Mouse (Mus musculus) heart, embryonic 10.5 days (tissue): ENCODE measurements around the gene Adam12. TPM values are rescaled to one million over a fixed set of nuclear protein-coding genes. Genes with fewer than 3 reads are reported as not detected.

ENCODE experiments used
- DNase-seq: peaks from one replicate; pipeline ENCODE4 v3.0.0-alpha.2; 2017; ENCODE audit warnings: low spot score
- H3K27ac ChIP-seq: fragments of 300-500 bp; sonication (generic); 2 replicates; pipeline ENCODE4 v1.5.1; 2016; ENCODE audit warnings: mild to moderate bottlenecking
- H3K27me3 ChIP-seq: fragments of 300-500 bp; sonication (generic); 2 replicates; pipeline ENCODE4 v1.6.1; 2016; ENCODE audit warnings: mild to moderate bottlenecking; ENCODE audit not compliant: poor library complexity, insufficient read depth, severe bottlenecking
- H3K36me3 ChIP-seq: fragments of 300-500 bp; sonication (generic); 2 replicates; pipeline ENCODE4 v1.6.1; 2016; ENCODE audit warnings: mild to moderate bottlenecking, moderate library complexity
- H3K4me1 ChIP-seq: fragments of 300-500 bp; sonication (generic); 2 replicates; pipeline ENCODE4 v1.6.1; 2016; ENCODE audit warnings: mild to moderate bottlenecking
- H3K4me3 ChIP-seq: fragments of 300-500 bp; sonication (generic); 2 replicates; pipeline ENCODE4 v1.5.1; 2016; ENCODE audit warnings: mild to moderate bottlenecking, moderate library complexity
- H3K9me3 ChIP-seq: fragments of 300-500 bp; sonication (generic); 2 replicates; pipeline ENCODE4 v1.6.1; 2016; ENCODE audit warnings: mild to moderate bottlenecking, moderate library complexity
- WGBS: fragments of 180-500 bp; shearing (Covaris S2); methylation state at CpG from one replicate; pipeline ENCODE4 v1.1.7; 2016; 5-methylcytosine and 5-hydroxymethylcytosine counted together
- polyA plus RNA-seq: library from polyadenylated mRNA; unstranded; fragments of >200 nt; fragmentation: Nextera tagmentation; extraction: Ambion mirVana; gene quantifications from 2 replicates; pipeline ENCODE4 v1.2.1, GENCODE M21; 2016

The Adam12 gene
- polyA plus RNA-seq, 1 experiment from 2014 or later, result 9.6 TPM

- Histone ChIP-seq H3K4me3 (no peak overlapping the region), H3K27ac (no peak overlapping the region), H3K9me3 (no peaks in the 10 kb centered on the region), H3K27me3 (no peaks in the 10 kb centered on the region), H3K4me1 (peaks cover 9% of the 10 kb centered on the region; the same call in 1 of the 2 replicates), H3K36me3 (no peaks in the 10 kb centered on the region)
- WGBS, result 63% methylated on average over 10 of the region's 10 CpGs
- no peak for DNase-seq
These were observed 24.0 kb downstream of the Adam12 start for GRCm38 (mm10) chr7:134207956-134208355.

GRCm38 (mm10) chr7:134193089-134193488 lies 38.9 kb downstream of the Adam12 start:
- H3K27ac ChIP-seq, result no peak overlapping the region
- WGBS, result 73% methylated on average over 3 of the region's 3 CpGs
- H3K9me3 ChIP-seq, result no peaks in the 10 kb centered on the region
- DNase-seq, result no peak
- H3K4me3 ChIP-seq, result no peak overlapping the region
- peaks cover 6% of the 10 kb centered on the region; the same call in 1 of the 2 replicates for H3K4me1 ChIP-seq
- no peaks in the 10 kb centered on the region for H3K27me3 ChIP-seq
- no peaks in the 10 kb centered on the region for H3K36me3 ChIP-seq

GRCm38 (mm10) chr7:134190101-134190500 lies 41.8 kb downstream of the Adam12 start:
- DNase-seq, result no peak
- WGBS, result 89% methylated on average over 6 of the region's 6 CpGs
- no peak overlapping the region for H3K27ac ChIP-seq
- H3K9me3 ChIP-seq, result no peaks in the 10 kb centered on the region
- no peak overlapping the region for H3K4me3 ChIP-seq
- no peaks in the 10 kb centered on the region for H3K27me3 ChIP-seq
- peaks cover 6% of the 10 kb centered on the region; the same call in 1 of the 2 replicates for H3K4me1 ChIP-seq
- peaks cover 1% of the 10 kb centered on the region for H3K36me3 ChIP-seq

- WGBS, result 74% methylated on average over 6 of the region's 6 CpGs
- Histone ChIP-seq H3K27me3 (no peaks in the 10 kb centered on the region), H3K36me3 (peaks cover 6% of the 10 kb centered on the region), H3K4me1 (peaks cover 6% of the 10 kb centered on the region; the same call in 1 of the 2 replicates), H3K4me3 (no peak overlapping the region), H3K27ac (no peak overlapping the region), H3K9me3 (no peaks in the 10 kb centered on the region)
- DNase-seq, result no peak
These were observed 43.4 kb downstream of the Adam12 start for GRCm38 (mm10) chr7:134188565-134188964.

GRCm38 (mm10) chr7:134187946-134188345 lies 44.0 kb downstream of the Adam12 start:
- Histone ChIP-seq H3K9me3 (no peaks in the 10 kb centered on the region), H3K4me1 (peaks cover 6% of the 10 kb centered on the region; the same call in 1 of the 2 replicates), H3K27ac (no peak overlapping the region), H3K36me3 (peaks cover 6% of the 10 kb centered on the region), H3K4me3 (no peak overlapping the region), H3K27me3 (no peaks in the 10 kb centered on the region)
- DNase-seq, result no peak
- 88% methylated on average over 1 of the region's 1 CpGs for WGBS

GRCm38 (mm10) chr7:134186497-134186896 lies 45.4 kb downstream of the Adam12 start:
- Histone ChIP-seq H3K4me3 (no peak overlapping the region), H3K9me3 (no peaks in the 10 kb centered on the region), H3K27me3 (no peaks in the 10 kb centered on the region), H3K36me3 (peaks cover 6% of the 10 kb centered on the region), H3K27ac (no peak overlapping the region), H3K4me1 (peaks cover 6% of the 10 kb centered on the region; the same call in 1 of the 2 replicates)
- 88% methylated on average over 10 of the region's 10 CpGs for WGBS
- DNase-seq, result no peak

GRCm38 (mm10) chr7:134185751-134186150 lies 46.2 kb downstream of the Adam12 start:
- no peaks in the 10 kb centered on the region for H3K9me3 ChIP-seq
- WGBS, result 79% methylated on average over 4 of the region's 4 CpGs
- H3K27ac ChIP-seq, result no peak overlapping the region
- peaks cover 6% of the 10 kb centered on the region for H3K36me3 ChIP-seq
- H3K27me3 ChIP-seq, result no peaks in the 10 kb centered on the region
- peaks cover 6% of the 10 kb centered on the region; the same call in 1 of the 2 replicates for H3K4me1 ChIP-seq
- DNase-seq, result no peak
- no peak overlapping the region for H3K4me3 ChIP-seq

- no peak overlapping the region for H3K27ac ChIP-seq
- H3K9me3 ChIP-seq, result no peaks in the 10 kb centered on the region
- no peaks in the 10 kb centered on the region for H3K4me1 ChIP-seq
- DNase-seq, result no peak
- H3K27me3 ChIP-seq, result no peaks in the 10 kb centered on the region
- 73% methylated on average over 1 of the region's 1 CpGs for WGBS
- peaks cover 6% of the 10 kb centered on the region for H3K36me3 ChIP-seq
- H3K4me3 ChIP-seq, result no peak overlapping the region
These were observed 50.2 kb downstream of the Adam12 start for GRCm38 (mm10) chr7:134181717-134182116.

GRCm38 (mm10) chr7:134181056-134181455 lies 50.9 kb downstream of the Adam12 start:
- Histone ChIP-seq H3K27ac (no peak overlapping the region), H3K36me3 (peaks cover 6% of the 10 kb centered on the region), H3K27me3 (no peaks in the 10 kb centered on the region), H3K9me3 (no peaks in the 10 kb centered on the region), H3K4me3 (no peak overlapping the region), H3K4me1 (no peaks in the 10 kb centered on the region)
- DNase-seq, result no peak
- WGBS, result 80% methylated on average over 1 of the region's 1 CpGs

GRCm38 (mm10) chr7:134177051-134177450 lies 54.9 kb downstream of the Adam12 start:
- Histone ChIP-seq H3K36me3 (no peaks in the 10 kb centered on the region), H3K27me3 (no peaks in the 10 kb centered on the region), H3K4me1 (no peaks in the 10 kb centered on the region), H3K4me3 (no peak overlapping the region), H3K9me3 (no peaks in the 10 kb centered on the region), H3K27ac (no peak overlapping the region)
- WGBS, result 80% methylated on average over 2 of the region's 2 CpGs
- no peak for DNase-seq

GRCm38 (mm10) chr7:134175201-134175600 lies 56.7 kb downstream of the Adam12 start:
- Histone ChIP-seq H3K4me1 (no peaks in the 10 kb centered on the region), H3K9me3 (no peaks in the 10 kb centered on the region), H3K27ac (no peak overlapping the region), H3K4me3 (no peak overlapping the region), H3K36me3 (no peaks in the 10 kb centered on the region), H3K27me3 (no peaks in the 10 kb centered on the region)
- peak; percentile 67 for DNase-seq
- 74% methylated on average over 4 of the region's 4 CpGs for WGBS

- Histone ChIP-seq H3K4me1 (no peaks in the 10 kb centered on the region), H3K27me3 (no peaks in the 10 kb centered on the region), H3K36me3 (no peaks in the 10 kb centered on the region), H3K27ac (no peak overlapping the region), H3K4me3 (no peak overlapping the region), H3K9me3 (no peaks in the 10 kb centered on the region)
- WGBS, result 84% methylated on average over 14 of the region's 14 CpGs
- DNase-seq, result peak; percentile 30
These were observed 58.4 kb downstream of the Adam12 start for GRCm38 (mm10) chr7:134173442-134174090.

- WGBS, result 72% methylated on average over 9 of the region's 9 CpGs
- H3K36me3 ChIP-seq, result no peaks in the 10 kb centered on the region
- no peaks in the 10 kb centered on the region for H3K9me3 ChIP-seq
- H3K4me3 ChIP-seq, result no peak overlapping the region
- H3K27me3 ChIP-seq, result no peaks in the 10 kb centered on the region
- peaks cover 8% of the 10 kb centered on the region; the same call in 1 of the 2 replicates for H3K4me1 ChIP-seq
- H3K27ac ChIP-seq, result no peak overlapping the region
- DNase-seq, result peak; percentile 58
These were observed 61.6 kb downstream of the Adam12 start for GRCm38 (mm10) chr7:134170180-134170910.
